Mouse (Mus musculus): Measurements from ENCODE around the gene Pld4. TPM values are rescaled to one million over a fixed set of nuclear protein-coding genes. Genes with fewer than 3 reads are reported as not detected.

The Pld4 gene
- total and polyA plus RNA-seq, 3 experiments: 112 to 226 (median 149) TPM

DNA sequence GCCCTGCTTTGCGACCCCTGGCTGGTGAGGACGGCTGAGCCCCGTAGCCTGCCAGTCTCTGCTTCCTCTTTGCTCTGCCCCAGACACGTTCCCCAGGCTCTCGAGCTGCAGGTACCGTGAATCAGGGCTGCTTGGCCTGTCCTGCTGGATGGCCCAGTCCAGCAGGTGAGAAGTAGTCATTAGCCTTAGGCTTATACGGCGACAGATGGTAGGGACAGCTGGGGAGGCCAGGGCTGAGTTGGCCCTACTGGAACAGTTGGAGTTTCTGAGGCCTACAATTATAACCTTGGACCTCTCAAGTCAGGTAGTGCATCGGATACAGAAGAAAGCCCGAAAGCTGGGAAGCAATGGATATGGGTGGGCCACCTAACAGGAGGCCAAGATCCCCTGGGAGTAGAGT, 27.9 kb upstream of the Pld4 start:
- Histone ChIP-seq H3K27ac (ENCODE audit: insufficient read depth, low read depth) (no peak overlapping the region), H3K4me2 (ENCODE audit: insufficient read depth, low read depth, poor library complexity, severe bottlenecking) (no peak overlapping the region), H3K27me3 (replicated peaks) (peaks cover 12% of the 10 kb centered on the region), H3K79me2 (replicated peaks; ENCODE audit: control insufficient read depth, extremely low read depth, insufficient read depth, poor library complexity, severe bottlenecking) (no peaks in the 10 kb centered on the region), H3K9me3 (replicated peaks; ENCODE audit: low read length) (no peaks in the 10 kb centered on the region), H3K4me1 (ENCODE audit: control insufficient read depth in 1 of 2, insufficient read depth in 2 of 2) (peaks cover 0 to 12% of the 10 kb centered on the region in 2 experiments; a peak in 2 of 4 replicates), H3K4me3 (replicated peaks in 1 of 3; ENCODE audit: low read depth in 2 of 3, low read length in 2 of 3, poor library complexity in 1 of 3) (no peak overlapping the region), H3K36me3 (replicated peaks in 1 of 2; ENCODE audit: control insufficient read depth in 1 of 2, insufficient read depth in 1 of 2, low read length in 1 of 2) (peaks cover 22 to 41% of the 10 kb centered on the region in 2 experiments), H3K9ac (ENCODE audit: insufficient read depth, low read depth) (no peak overlapping the region)
- TF ChIP-seq USF2 (conservative IDR thresholded peaks at IDR 0.05; ENCODE audit: low read depth, low read length) (no peak), JUND (conservative IDR thresholded peaks at IDR 0.05; ENCODE audit: low read depth, low read length) (no peak), MYC (IDR thresholded peaks at IDR 0.05; ENCODE audit: low read depth, low read length) (no peak), CHD2 (IDR thresholded peaks at IDR 0.05; ENCODE audit: low read length) (no peak), MAFK (IDR thresholded peaks at IDR 0.05; ENCODE audit: insufficient replicate concordance, low read length) (no peak), ZMIZ1 (IDR thresholded peaks at IDR 0.05; ENCODE audit: low read depth, low read length) (no peak), TCF12 (IDR thresholded peaks at IDR 0.05; ENCODE audit: low read depth, low read length) (no peak), CHD1 (IDR thresholded peaks at IDR 0.05; ENCODE audit: low read depth, low read length) (no peak), ETS1 (conservative IDR thresholded peaks at IDR 0.05; ENCODE audit: low read depth, low read length) (no peak), E2F4 (IDR thresholded peaks at IDR 0.05; ENCODE audit: insufficient replicate concordance, low read depth, low read length) (no peak), POLR2A (IDR thresholded peaks at IDR 0.05; ENCODE audit: low read depth, low read length) (no peak), PAX5 (IDR thresholded peaks at IDR 0.05; ENCODE audit: low read length) (no peak)
- in situ Hi-C loops (cut with MboI; ENCODE audit: low pct_ligation_motif_present, low pct_unique_long_range_greater_than_20kb, low sequenced_read_pairs) (no loop called here), dilution Hi-C loops (cut with MboI; ENCODE audit: extremely low pct_ligation_motif_present, extremely low pct_unique_long_range_greater_than_20kb, low sequenced_read_pairs) (no loop called here)
- DNase-seq (ENCODE audit: extremely low read depth): no peak

DNA sequence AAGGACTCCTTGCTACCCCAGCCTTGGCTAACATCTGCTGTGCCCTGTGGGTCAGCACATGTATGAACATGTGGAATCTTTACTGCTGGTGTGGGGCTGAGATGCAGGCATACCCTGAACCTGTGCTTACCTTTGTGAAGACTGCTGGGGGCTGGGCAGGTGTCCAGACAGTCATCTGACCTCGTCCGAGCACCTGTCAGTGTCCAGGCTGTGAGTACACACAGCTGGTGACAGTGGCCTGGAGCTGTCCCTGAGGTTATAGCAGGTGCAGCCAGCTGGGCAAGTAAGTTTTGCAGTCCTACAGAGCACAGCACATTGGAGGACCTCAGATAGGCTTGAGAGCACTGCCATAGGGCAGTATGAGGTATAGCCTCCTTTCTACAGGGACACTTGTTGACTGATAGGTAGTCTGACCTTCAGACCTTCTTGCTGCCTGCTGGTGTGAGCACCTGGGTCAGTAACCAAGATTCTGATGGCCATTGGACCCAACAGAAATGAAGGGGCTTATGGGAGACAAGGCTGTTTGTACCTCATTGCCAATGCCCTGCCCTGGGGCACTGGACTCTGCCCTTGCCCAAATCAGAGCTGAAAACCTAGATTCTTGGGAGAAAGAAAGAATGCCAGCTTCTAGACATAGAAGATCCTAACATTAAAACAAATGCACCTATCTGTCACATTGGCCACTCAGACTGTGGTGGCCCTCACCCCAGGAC, 26.2 kb upstream of the Pld4 start:
- no peak for DNase-seq (ENCODE audit: extremely low read depth)
- no peak overlapping the region for H3K27ac ChIP-seq (ENCODE audit: insufficient read depth, low read depth)
- H3K79me2 ChIP-seq (replicated peaks; ENCODE audit: control insufficient read depth, extremely low read depth, insufficient read depth, poor library complexity, severe bottlenecking): no peaks in the 10 kb centered on the region
- H3K4me2 ChIP-seq (ENCODE audit: insufficient read depth, low read depth, poor library complexity, severe bottlenecking): no peak overlapping the region
- H3K4me1 ChIP-seq (ENCODE audit: control insufficient read depth in 1 of 2, insufficient read depth in 2 of 2): peaks cover 0 to 12% of the 10 kb centered on the region in 2 experiments; a peak in 2 of 4 replicates
- no peaks in the 10 kb centered on the region for H3K9me3 ChIP-seq (replicated peaks; ENCODE audit: low read length)
- H3K4me3 ChIP-seq (replicated peaks in 1 of 3; ENCODE audit: low read depth in 2 of 3, low read length in 2 of 3, poor library complexity in 1 of 3): no peak overlapping the region
- dilution Hi-C loops (cut with MboI; ENCODE audit: extremely low pct_ligation_motif_present, extremely low pct_unique_long_range_greater_than_20kb, low sequenced_read_pairs): no loop called here
- TF ChIP-seq ETS1 (conservative IDR thresholded peaks at IDR 0.05; ENCODE audit: low read depth, low read length): no peak
- no peak for TF ChIP-seq MAZ (IDR thresholded peaks at IDR 0.05; ENCODE audit: low read depth, low read length)
- peaks cover 4% of the 10 kb centered on the region for H3K27me3 ChIP-seq (replicated peaks)
- no peak overlapping the region for H3K9ac ChIP-seq (ENCODE audit: insufficient read depth, low read depth)
- in situ Hi-C loops (cut with MboI; ENCODE audit: low pct_ligation_motif_present, low pct_unique_long_range_greater_than_20kb, low sequenced_read_pairs): no loop called here
- H3K36me3 ChIP-seq (replicated peaks in 1 of 2; ENCODE audit: control insufficient read depth in 1 of 2, insufficient read depth in 1 of 2, low read length in 1 of 2): peaks cover 38 to 57% of the 10 kb centered on the region in 2 experiments
